Mouse (Mus musculus) T-helper 1 cell (primary cell): ENCODE measurements around the gene Npcd.

Source experiments
- in situ Hi-C: fragments of 300-600 bp; cut with MboI, MseI; formaldehyde crosslinking; loops from one replicate; pipeline ENCODE4 v1.15.1; 2025; ENCODE audit warnings: high pct_unique_total_duplicates

Npcd gene

GRCm38 (mm10) chr15:79742706-79743023, 91.4 kb downstream of the Npcd start:
- in situ Hi-C loops: no loop called here

GRCm38 (mm10) chr15:79741921-79742705, 91.9 kb downstream of the Npcd start, which contains the start of gene Sun2:
Gene Sun2 (minus strand): TSS chr15:79742536.
- in situ Hi-C loops: no loop called here

- in situ Hi-C loops: no loop called here
Measured at GRCm38 (mm10) chr15:79741173-79741858, 92.7 kb downstream of the Npcd start.

- in situ Hi-C loops: no loop called here
Measured at GRCm38 (mm10) chr15:79740739-79741138, 93.3 kb downstream of the Npcd start.
